Mouse (Mus musculus) mouse embryonic stem cell (cell line): ENCODE measurements around the gene Emp3.
"Not testable (repeated sequence)": the region's sequence is repeated elsewhere in the genome, so short reads cannot be mapped to it uniquely, and the experiment has no call there.

Experiments used
- in situ Hi-C, 2 experiments: fragments of 300-500 bp; cut with MboI; formaldehyde crosslinking; loops; 1 replicate in 1 of 2; 3 replicates in 1 of 2; pipeline ENCODE4 v1.14.3; 2019 to 2020; ENCODE audit warnings: low sequenced_read_pairs in 2 of 2, low pct_unique_long_range_greater_than_20kb in 1 of 2, mixed read lengths in 1 of 2; ENCODE audit not compliant: unreplicated experiment in 1 of 2

Gene Emp3

DNA sequence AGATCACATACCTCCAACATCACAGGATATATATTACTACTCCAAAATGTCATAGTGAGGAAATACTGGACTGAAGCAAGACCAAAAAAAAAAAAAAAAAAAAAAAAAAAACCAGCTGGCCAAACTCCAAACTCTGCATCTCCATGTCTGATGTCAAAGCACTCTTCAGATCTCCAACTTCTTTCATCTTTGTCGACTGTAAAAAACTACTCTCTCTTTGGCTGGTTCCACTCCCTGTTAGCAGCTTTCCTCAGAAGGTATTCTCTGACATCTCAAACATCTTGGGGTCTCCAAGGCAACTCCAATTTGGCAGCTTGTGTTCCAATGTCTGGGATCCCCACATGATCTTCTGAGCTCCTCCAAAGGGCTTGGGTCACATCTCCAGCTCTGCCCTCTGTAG is 42.9 kb downstream of the Emp3 start, which contains the start of gene Grin2d:
Gene Grin2d (minus strand): TSS at position 101 of the 400 bp plus-strand sequence.
- in situ Hi-C loops, result not testable (repeated sequence)

- in situ Hi-C loops, result no loop called here
These were observed 44.3 kb downstream of the Emp3 start for GRCm38 (mm10) chr7:45876895-45877294.

- in situ Hi-C loops, result no loop called here
These were observed 47.9 kb downstream of the Emp3 start for GRCm38 (mm10) chr7:45873061-45873947.

GRCm38 (mm10) chr7:45872624-45873023 is 48.6 kb downstream of the Emp3 start, which contains the start of gene Kdelr1:
TSS of gene Kdelr1 (plus strand) at chr7:45872772.
- in situ Hi-C loops, result no loop called here

- in situ Hi-C loops, result no loop called here
These were observed 50.7 kb downstream of the Emp3 start for GRCm38 (mm10) chr7:45870282-45871058.

- in situ Hi-C loops, result no loop called here
These were observed 51.4 kb downstream of the Emp3 start for GRCm38 (mm10) chr7:45869787-45870186.

DNA sequence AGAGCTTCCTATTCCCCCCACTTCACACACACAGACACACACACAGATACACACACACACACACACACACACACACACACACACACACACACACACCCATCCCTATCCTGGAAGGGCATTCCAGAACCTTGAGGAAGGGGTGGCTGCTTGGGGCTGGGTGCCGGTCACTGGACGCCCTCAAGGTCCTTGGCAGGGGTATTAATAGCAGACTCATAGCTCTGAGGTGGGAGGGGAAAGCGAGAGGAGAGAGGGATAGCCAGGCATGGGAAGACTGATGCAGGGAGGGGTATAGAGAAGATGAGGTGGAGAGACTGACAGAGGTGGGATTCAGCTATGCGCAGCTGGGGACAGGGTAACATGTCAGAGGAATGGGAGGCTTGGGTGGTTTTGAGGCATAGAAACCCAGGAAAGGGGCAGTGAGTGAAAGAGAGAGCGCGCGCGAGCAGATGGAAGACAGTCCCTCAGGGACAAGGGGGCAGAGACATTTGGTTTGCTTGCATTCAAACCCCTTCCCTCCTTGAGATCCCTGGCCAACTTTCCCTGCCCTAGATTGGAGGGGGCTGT is 52.0 kb downstream of the Emp3 start:
- in situ Hi-C loops, result no loop called here
